Mouse (Mus musculus): ENCODE results near the gene Prpf6. TPM values are rescaled to one million over a fixed set of nuclear protein-coding genes. Genes with fewer than 3 reads are reported as not detected.

Prpf6 gene
- total RNA-seq, 4 experiments from 2014 or later = 34.3 to 42.6 (median 35.0) TPM

DNA sequence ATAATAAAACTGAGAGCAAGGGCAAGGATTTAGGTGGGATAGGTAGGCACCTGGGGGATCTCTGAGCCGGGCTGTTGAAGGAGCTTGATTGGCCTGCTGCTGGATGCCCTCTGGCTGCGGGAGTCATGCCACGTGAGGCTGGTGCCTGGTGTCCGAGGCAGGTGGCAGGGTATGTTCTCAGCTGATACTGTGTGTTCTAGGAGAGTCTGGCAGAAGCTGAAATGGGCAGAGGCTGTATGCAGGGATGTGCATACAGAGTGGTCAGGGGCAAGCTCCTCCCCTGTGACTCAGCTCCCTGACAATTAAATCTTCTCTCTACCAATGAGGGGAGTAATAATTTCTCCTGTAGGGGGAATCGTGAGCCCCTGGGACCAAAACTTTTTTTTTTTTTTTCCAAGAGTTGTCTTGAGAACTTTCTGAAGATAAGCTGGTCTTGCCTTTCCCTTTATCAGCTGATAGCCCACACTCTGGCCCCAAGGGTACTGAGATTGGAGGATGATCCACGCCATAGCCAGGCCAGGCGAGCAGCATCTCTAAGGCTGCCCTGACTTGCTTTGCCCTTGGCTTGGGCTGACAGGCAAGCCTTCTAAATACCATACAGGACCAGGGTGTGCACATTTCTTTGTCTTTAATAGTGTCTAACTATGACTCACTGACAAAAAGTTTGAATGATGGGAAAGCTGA, 5.9 kb downstream of the Prpf6 start:
- no peak for DNase-seq (ENCODE audit: low spot score)

- no peak for DNase-seq (ENCODE audit: low spot score)
Measured at GRCm38 (mm10) chr2:181598454-181599351, 7.0 kb downstream of the Prpf6 start, which contains the start of gene Samd10. Samd10 (minus strand) TSS chr2:181599212.

- no peak for DNase-seq (ENCODE audit: low spot score)
Measured at GRCm38 (mm10) chr2:181600226-181600758, 8.6 kb downstream of the Prpf6 start.

DNA sequence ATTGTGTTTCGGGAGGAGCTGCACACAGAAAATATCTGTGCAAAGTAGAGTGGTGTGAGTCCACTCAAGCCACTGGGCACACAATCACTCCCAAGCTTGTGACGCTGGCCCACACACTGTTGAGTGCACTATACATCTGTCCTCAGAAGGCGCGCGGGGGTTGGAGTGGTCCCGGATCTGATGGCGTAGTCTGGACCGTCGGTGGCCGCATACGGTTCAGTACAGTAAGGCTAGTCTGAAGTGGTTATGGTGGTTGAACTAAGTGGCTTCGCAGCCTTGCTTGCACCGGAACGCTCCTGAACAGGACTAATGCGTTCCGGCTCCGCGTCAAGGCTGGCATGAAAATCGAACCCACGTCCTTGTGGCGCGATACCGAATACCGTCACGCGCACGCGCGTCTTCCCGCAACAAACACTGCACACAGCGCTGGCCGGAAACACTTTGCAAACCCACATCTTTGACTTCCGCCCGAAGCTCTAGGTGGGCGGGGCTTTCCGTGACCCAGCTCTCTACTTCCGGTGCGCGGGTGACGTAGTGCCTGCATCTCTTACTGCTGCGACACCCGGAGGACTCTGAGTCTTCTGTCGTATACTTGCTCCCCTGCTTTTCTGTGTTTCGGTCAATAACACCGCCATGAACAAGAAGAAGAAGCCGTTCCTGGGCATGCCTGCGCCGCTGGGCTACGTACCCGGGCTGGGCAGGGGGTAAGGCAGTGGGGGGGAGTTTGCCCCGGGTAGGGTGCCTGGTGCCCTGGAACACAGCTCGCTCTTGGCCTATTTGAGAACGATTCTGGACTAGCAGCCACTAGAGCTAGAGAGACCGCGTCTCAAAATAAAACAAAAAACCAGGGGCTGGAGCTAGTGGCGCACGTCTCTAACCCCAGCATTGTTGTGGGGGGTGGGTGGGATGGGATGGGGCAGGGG, 9.4 kb downstream of the Prpf6 start:
- DNase-seq (ENCODE audit: low spot score) = peak; percentile 95

GRCm38 (mm10) chr2:181601751-181602145, 10.1 kb downstream of the Prpf6 start:
- DNase-seq (ENCODE audit: low spot score) = no peak

- no peak for DNase-seq (ENCODE audit: low spot score)
Measured at GRCm38 (mm10) chr2:181602367-181602766, 10.7 kb downstream of the Prpf6 start.

DNA sequence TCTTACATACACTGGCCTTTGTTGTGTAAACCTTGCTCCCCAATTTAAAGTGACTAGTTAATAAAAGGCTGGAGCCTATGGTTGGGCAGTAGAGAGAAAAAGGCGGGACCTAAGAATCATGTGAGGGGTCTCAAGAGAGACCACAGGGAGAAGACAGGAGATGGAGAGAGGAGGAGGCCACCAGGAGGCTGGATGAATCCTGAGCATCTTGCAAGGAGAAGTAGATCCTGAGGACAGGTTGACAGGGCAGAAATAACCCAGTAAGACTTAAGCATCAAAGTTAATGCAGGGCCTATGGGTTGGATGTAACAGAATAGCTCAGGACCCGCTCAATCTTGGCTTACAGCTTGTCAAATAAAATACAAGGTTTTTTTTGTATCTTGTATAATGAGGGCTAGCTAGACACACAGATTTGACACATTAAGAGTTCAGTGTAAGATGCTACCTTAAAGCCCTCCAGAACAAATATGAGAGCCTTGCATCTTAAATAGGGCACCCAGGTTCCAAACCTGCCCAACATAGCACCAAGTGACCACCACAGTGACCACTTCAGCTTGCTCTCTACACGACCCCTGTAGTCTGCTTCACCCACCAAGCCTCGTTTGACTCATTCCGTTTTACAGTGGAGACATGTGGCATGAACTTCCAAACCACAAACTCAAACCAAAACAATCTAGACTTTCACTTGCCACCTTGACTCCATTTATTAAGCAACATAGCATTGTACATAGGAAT, 27.3 kb downstream of the Prpf6 start:
- DNase-seq (ENCODE audit: low spot score) = no peak

DNA sequence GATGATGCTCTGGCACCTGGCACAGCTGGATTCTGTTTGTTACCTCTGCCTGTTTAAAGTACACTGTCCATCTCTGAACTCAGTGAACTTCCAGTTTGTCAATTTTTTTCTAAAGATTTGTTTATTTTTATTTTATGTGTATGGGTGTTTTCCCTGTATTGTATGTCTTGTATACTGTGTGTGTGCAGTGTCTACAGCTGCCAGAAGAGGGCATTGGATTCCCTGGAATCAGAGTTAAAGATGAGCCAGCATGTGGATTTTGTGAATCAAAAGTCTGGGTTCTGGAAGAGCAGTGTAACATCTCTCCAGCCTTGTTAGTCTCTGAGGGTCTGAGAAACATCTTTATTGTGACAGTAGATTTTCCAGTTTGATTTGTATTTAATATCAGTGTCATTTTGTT, 31.7 kb downstream of the Prpf6 start:
- DNase-seq (ENCODE audit: low spot score) = peak; percentile 14

DNA sequence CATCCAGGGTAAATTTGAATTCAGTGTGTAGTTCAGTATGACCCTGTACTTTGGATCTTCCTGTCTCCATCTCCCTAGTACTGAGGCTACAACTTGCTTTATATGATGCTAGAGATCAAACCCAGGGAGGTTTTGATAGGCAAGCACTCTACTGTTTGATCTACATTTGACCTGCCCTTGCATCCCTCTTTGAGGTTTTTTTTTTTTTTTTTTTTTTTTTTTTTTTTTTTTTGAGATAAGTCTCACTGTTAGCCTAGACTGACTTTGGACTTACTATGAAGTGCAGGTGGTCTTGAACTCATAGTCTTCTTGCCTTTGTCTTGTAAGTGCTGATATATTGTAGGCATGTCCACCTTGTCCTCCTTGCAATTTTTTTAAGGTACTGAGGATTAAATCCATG, 36.8 kb downstream of the Prpf6 start:
- DNase-seq (ENCODE audit: low spot score) = no peak

DNA sequence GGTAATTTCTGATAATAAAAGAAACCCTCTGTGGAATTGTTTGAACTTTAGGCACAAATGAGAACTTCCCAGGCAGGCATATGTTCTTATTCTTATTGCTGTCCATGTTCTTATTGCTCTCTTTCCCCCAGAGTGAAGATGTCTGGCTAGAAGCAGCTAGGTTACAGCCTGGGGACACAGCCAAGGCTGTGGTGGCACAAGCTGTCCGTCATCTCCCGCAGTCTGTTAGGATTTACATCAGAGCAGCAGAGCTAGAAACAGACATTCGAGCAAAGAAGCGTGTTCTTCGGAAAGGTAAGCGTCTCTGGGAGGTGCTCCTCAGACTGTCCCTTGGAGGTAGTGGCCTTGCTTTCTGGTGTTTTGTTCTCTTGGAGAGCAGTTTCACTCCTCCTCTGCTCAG, 41.0 kb downstream of the Prpf6 start:
- no peak for DNase-seq (ENCODE audit: low spot score)

DNA sequence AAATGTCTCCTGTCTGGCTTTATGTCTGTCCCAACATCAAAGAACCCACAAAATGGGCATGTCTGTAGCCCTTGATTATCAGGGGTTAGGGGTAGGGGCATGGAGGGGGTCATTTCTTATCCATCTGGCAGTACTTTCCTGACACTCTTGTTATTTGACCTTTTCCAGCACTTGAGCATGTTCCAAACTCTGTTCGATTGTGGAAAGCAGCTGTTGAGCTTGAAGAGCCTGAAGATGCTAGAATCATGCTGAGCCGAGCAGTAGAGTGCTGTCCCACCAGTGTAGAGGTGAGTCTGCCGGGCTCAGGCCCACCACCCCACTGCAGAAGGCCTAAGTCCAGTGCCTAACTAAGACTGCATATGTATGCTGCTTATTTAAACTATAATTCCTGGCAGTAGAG, 44.2 kb downstream of the Prpf6 start:
- DNase-seq (ENCODE audit: low spot score) = no peak

- DNase-seq (ENCODE audit: low spot score) = peak; percentile 36
Measured at GRCm38 (mm10) chr2:181644361-181644760, 52.7 kb downstream of the Prpf6 start.

GRCm38 (mm10) chr2:181645666-181646065, 54.0 kb downstream of the Prpf6 start:
- DNase-seq (ENCODE audit: low spot score) = no peak

GRCm38 (mm10) chr2:181646626-181647472, 55.2 kb downstream of the Prpf6 start:
- no peak for DNase-seq (ENCODE audit: low spot score)

DNA sequence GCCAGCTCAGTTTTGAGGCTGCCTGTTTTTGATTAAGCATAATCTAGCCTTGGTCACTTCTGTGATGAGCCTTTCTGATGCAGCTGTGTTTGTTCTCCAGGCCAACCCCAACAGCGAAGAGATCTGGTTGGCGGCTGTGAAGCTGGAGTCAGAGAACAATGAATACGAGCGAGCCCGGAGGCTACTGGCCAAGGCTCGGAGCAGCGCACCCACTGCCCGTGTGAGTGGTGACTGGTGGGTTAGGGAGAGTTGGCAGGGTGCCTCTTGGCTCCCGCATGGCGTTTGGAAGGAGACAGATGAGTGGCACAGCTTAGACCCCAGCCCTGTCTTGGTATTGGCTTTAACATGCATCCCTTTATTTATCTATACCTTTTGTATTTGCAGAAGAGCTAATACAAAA, 57.3 kb downstream of the Prpf6 start:
- no peak for DNase-seq (ENCODE audit: low spot score)

DNA sequence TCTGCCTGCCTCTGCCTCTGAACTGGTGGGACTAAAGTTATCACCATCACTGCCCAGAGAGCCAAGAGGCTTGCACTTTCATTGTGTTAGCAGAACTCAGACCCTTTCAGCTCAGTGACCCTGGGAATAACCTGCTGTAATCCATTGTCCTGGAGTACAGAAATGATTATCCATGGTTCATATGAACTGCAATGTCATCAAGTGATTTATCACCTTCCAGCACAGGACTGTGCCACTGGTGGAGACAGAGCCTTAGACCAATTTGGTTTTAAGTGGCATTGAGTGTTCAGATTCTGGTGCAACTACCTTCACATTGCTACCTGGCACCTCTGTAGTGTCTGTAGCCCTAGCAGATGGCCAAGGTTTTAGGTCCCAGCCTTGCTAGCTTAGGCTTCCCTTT, 61.4 kb downstream of the Prpf6 start:
- DNase-seq (ENCODE audit: low spot score) = no peak

DNA sequence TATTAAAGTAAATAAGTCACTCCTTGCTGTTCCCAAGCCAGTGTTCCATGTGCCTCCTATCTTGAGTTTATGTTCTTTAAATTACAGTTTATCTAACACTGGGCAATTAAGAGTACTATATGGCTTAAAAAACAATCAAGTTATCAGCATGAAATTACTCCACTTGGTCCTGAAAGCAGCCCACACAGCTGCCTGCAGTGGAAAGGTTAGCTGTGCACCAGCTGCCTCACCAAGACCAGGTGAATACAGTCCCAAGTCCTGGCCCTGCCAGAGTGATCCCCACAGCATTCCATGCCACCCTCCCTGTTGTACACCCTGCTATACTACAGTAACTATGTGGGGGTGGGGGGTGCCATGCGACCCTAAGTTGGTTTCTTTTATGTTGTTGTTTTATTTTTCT, 61.9 kb downstream of the Prpf6 start:
- no peak for DNase-seq (ENCODE audit: low spot score)

DNA sequence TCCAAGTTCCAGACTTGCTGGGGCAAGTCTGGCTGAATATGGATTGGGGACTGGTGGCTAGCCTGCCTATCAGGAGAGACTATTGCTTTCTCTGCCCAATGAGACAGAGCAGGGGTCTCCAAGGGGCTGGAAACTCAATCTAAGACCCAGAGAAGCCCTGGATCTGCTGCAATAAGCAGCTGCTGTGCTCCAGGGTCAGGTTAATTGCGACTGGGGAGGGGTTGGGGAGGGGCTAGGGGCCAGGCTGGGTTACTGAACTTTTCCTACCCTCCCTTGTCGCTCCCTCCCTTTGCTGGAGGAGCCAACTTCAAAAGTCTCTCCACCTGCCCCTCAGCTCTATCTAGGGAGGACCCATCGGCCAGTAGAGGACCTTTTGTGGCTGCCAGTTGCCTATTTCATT, 65.1 kb downstream of the Prpf6 start, which contains the start of gene Gm29797:
Gm29797 (plus strand) TSS at position 301 of the 400 bp plus-strand sequence.
- DNase-seq (ENCODE audit: low spot score) = no peak

- no peak for DNase-seq (ENCODE audit: low spot score)
Measured at GRCm38 (mm10) chr2:181657441-181657840, 65.8 kb downstream of the Prpf6 start.

DNA sequence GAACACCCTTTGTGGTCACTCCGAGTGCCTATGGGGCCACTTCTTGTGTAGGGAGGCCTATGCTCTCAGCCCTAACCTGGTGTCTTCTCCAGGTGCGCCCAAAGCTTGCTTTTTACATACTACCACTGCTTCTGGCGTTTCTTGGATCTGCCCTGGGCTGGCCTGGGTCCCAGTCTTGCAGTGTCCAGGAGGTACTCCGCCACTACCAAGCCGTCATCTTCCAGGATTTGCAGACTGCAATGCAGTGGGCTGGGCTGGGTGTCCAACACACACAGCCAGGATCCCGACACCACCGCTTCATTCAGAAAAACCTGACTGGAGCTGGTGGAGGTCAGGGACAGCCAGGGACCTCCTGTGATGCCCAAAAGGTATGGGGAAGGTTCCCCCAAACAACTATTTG, 66.9 kb downstream of the Prpf6 start:
- DNase-seq (ENCODE audit: low spot score) = no peak

Data from heart, adult 8-10 months (tissue).